Mouse (Mus musculus): ENCODE measurements at regions not wholly inside any gene's neighbourhood (a gene's known extent, or its start where the extent isn't known, plus 50 kb on each side); places are given as distances from the start of the nearest gene placed in this dataset.

DNA sequence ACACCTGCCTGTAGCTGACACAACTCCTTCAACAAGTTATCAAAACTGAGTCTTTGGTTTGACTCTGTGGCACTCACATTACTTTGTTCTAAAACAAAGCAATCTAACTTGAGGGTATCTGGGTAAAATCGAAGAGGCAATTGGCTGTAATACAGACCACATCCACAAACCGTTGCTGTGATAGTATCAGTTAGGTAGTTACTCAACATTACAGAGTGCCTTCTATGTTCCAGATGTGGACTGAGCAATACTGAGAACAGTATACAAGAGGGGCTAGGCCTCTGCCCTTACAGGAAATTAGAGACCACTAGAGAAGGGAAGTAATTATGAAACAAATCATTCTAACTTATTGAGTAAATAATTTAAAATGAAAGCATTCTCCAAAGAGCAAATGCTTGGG lies 300.5 kb downstream of the Gm10295 start:
- Histone ChIP-seq H3K36me3 (replicated peaks in 1 of 2; ENCODE audit: control insufficient read depth in 1 of 2, insufficient read depth in 1 of 2, low read length in 1 of 2) (no peaks in the 10 kb centered on the region), H3K4me1 (ENCODE audit: control insufficient read depth in 1 of 2, insufficient read depth in 2 of 2) (no peaks in the 10 kb centered on the region), H3K4me2 (ENCODE audit: insufficient read depth, low read depth, poor library complexity, severe bottlenecking) (no peak overlapping the region), H3K4me3 (replicated peaks in 1 of 3; ENCODE audit: low read depth in 2 of 3, low read length in 2 of 3, poor library complexity in 1 of 3) (no peak overlapping the region), H3K27me3 (replicated peaks) (no peaks in the 10 kb centered on the region), H3K79me2 (replicated peaks; ENCODE audit: control insufficient read depth, extremely low read depth, insufficient read depth, poor library complexity, severe bottlenecking) (no peaks in the 10 kb centered on the region), H3K9me3 (replicated peaks; ENCODE audit: low read length) (peaks cover 63% of the 10 kb centered on the region), H3K27ac (ENCODE audit: insufficient read depth, low read depth) (no peak overlapping the region), H3K9ac (ENCODE audit: insufficient read depth, low read depth) (no peak overlapping the region)
- TF ChIP-seq MAFK (IDR thresholded peaks at IDR 0.05; ENCODE audit: insufficient replicate concordance, low read length): no peak
- no peak for TF ChIP-seq POLR2A (IDR thresholded peaks at IDR 0.05; ENCODE audit: low read depth, low read length)
- TF ChIP-seq RCOR1 (conservative IDR thresholded peaks at IDR 0.05; ENCODE audit: low read depth, low read length): no peak
- no peak for TF ChIP-seq ZC3H11A (IDR thresholded peaks at IDR 0.05; ENCODE audit: low read depth, low read length)
- TF ChIP-seq SMC3 (IDR thresholded peaks at IDR 0.05; ENCODE audit: low read depth, low read length): no peak
- no peak for TF ChIP-seq MEF2A (IDR thresholded peaks at IDR 0.05; ENCODE audit: borderline replicate concordance, low read depth, low read length)
- no peak for TF ChIP-seq KAT2A (IDR thresholded peaks at IDR 0.05; ENCODE audit: insufficient replicate concordance, low read length)
- TF ChIP-seq JUND (conservative IDR thresholded peaks at IDR 0.05; ENCODE audit: low read depth, low read length): no peak
- no peak for TF ChIP-seq JUN (IDR thresholded peaks at IDR 0.05; ENCODE audit: insufficient read depth, low read depth, low read length)
- TF ChIP-seq ELF1 (IDR thresholded peaks at IDR 0.05; ENCODE audit: low read depth, low read length): no peak
- no peak for TF ChIP-seq IRF4 (IDR thresholded peaks at IDR 0.05; ENCODE audit: low read depth, low read length)
- no peak for TF ChIP-seq ETS1 (conservative IDR thresholded peaks at IDR 0.05; ENCODE audit: low read depth, low read length)
- TF ChIP-seq ZKSCAN1 (IDR thresholded peaks at IDR 0.05; ENCODE audit: borderline replicate concordance, low read depth, low read length): no peak
- TF ChIP-seq EP300 (IDR thresholded peaks at IDR 0.05; ENCODE audit: low read length): no peak
- DNase-seq (ENCODE audit: extremely low read depth): no peak
- dilution Hi-C loops (cut with MboI; ENCODE audit: extremely low pct_ligation_motif_present, extremely low pct_unique_long_range_greater_than_20kb, low sequenced_read_pairs): no loop called here
- in situ Hi-C loops (cut with MboI; ENCODE audit: low pct_ligation_motif_present, low pct_unique_long_range_greater_than_20kb, low sequenced_read_pairs): no loop called here

DNA sequence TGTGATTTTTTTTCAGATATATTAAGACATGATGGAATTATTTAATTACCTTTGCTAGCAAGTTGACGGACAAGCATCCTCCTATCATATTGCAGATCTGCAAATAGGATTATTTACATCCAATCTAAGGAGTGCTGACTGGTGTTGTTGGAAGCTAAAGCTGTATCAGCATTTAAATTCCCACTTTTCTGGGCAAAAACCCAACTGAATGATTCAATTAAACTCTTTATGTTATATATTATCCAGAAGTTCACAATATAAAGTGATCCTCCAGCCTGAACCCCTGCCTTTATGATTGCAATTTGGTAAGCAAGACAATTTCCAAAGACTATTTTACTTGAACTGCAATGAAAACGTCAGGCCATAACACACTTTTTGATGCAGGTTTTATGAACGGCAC lies 304.1 kb downstream of the Gm10295 start:
- Histone ChIP-seq H3K9ac (ENCODE audit: insufficient read depth, low read depth) (no peak overlapping the region), H3K27me3 (replicated peaks) (no peaks in the 10 kb centered on the region), H3K4me2 (ENCODE audit: insufficient read depth, low read depth, poor library complexity, severe bottlenecking) (no peak overlapping the region), H3K4me3 (replicated peaks in 1 of 3; ENCODE audit: low read depth in 2 of 3, low read length in 2 of 3, poor library complexity in 1 of 3) (no peak overlapping the region), H3K4me1 (ENCODE audit: control insufficient read depth in 1 of 2, insufficient read depth in 2 of 2) (no peaks in the 10 kb centered on the region), H3K27ac (ENCODE audit: insufficient read depth, low read depth) (no peak overlapping the region), H3K9me3 (replicated peaks; ENCODE audit: low read length) (peaks cover 65% of the 10 kb centered on the region), H3K36me3 (replicated peaks in 1 of 2; ENCODE audit: control insufficient read depth in 1 of 2, insufficient read depth in 1 of 2, low read length in 1 of 2) (no peaks in the 10 kb centered on the region), H3K79me2 (replicated peaks; ENCODE audit: control insufficient read depth, extremely low read depth, insufficient read depth, poor library complexity, severe bottlenecking) (no peaks in the 10 kb centered on the region)
- dilution Hi-C loops (cut with MboI; ENCODE audit: extremely low pct_ligation_motif_present, extremely low pct_unique_long_range_greater_than_20kb, low sequenced_read_pairs): no loop called here
- TF ChIP-seq ZKSCAN1 (IDR thresholded peaks at IDR 0.05; ENCODE audit: borderline replicate concordance, low read depth, low read length): no peak
- TF ChIP-seq MXI1 (IDR thresholded peaks at IDR 0.05; ENCODE audit: low read depth, low read length): no peak
- no peak for TF ChIP-seq EP300 (IDR thresholded peaks at IDR 0.05; ENCODE audit: low read length)
- TF ChIP-seq POLR2A (IDR thresholded peaks at IDR 0.05; ENCODE audit: low read depth, low read length): no peak
- no peak for TF ChIP-seq RCOR1 (conservative IDR thresholded peaks at IDR 0.05; ENCODE audit: low read depth, low read length)
- TF ChIP-seq JUND (conservative IDR thresholded peaks at IDR 0.05; ENCODE audit: low read depth, low read length): no peak
- no peak for TF ChIP-seq ZMIZ1 (IDR thresholded peaks at IDR 0.05; ENCODE audit: low read depth, low read length)
- no peak for TF ChIP-seq ZNF384 (IDR thresholded peaks at IDR 0.05; ENCODE audit: low read depth, low read length)
- TF ChIP-seq TCF12 (IDR thresholded peaks at IDR 0.05; ENCODE audit: low read depth, low read length): no peak
- TF ChIP-seq PAX5 (IDR thresholded peaks at IDR 0.05; ENCODE audit: low read length): no peak
- in situ Hi-C loops (cut with MboI; ENCODE audit: low pct_ligation_motif_present, low pct_unique_long_range_greater_than_20kb, low sequenced_read_pairs): no loop called here
- DNase-seq (ENCODE audit: extremely low read depth): no peak

Data from CH12.LX (cell line).